Mouse (Mus musculus) hindbrain, embryonic 11.5 days (tissue): Measurements from ENCODE around the gene Gm11114. TPM values are rescaled to one million over a fixed set of nuclear protein-coding genes. Genes with fewer than 3 reads are reported as not detected.

Source experiments
- ATAC-seq: fragments of 200-750 bp; cut with Nextera tagmentation; 2 replicates; pipeline ENCODE4 v1.8.0; 2017; ENCODE audit warnings: mild to moderate bottlenecking, moderate TSS enrichment, moderate library complexity; ENCODE audit not compliant: low FRiP score
- DNase-seq: peaks from one replicate; pipeline ENCODE4 v3.0.0-alpha.2; 2015; ENCODE audit warnings: low spot score
- H3K27ac ChIP-seq: fragments of 300-500 bp; sonication (generic); 2 replicates; pipeline ENCODE4 v1.5.1; 2014; ENCODE audit warnings: mild to moderate bottlenecking, low read depth, low read length
- H3K27me3 ChIP-seq: fragments of 300-500 bp; sonication (generic); 2 replicates; pipeline ENCODE4 v1.6.1; 2014; ENCODE audit warnings: mild to moderate bottlenecking, low read length, moderate library complexity, mixed read lengths; ENCODE audit not compliant: control insufficient read depth, insufficient read depth
- H3K36me3 ChIP-seq: fragments of 300-500 bp; sonication (generic); 2 replicates; pipeline ENCODE4 v1.6.1; 2014; ENCODE audit warnings: mild to moderate bottlenecking, low read length, moderate library complexity, mixed read lengths; ENCODE audit not compliant: control insufficient read depth, insufficient read depth
- H3K4me1 ChIP-seq: fragments of 300-500 bp; sonication (generic); replicated peaks from 2 replicates; pipeline ENCODE4 v1.6.1; 2014; ENCODE audit warnings: low read length, mixed read lengths; ENCODE audit not compliant: control insufficient read depth, insufficient read depth
- H3K4me2 ChIP-seq: fragments of 300-500 bp; sonication (generic); replicated peaks from 2 replicates; pipeline ENCODE4 v1.6.1; 2014; ENCODE audit warnings: mild to moderate bottlenecking, low read depth, low read length
- H3K4me3 ChIP-seq: fragments of 300-500 bp; sonication (generic); 2 replicates; pipeline ENCODE4 v1.5.1; 2014; ENCODE audit warnings: low read depth, low read length
- H3K9ac ChIP-seq: fragments of 300-500 bp; sonication (generic); 2 replicates; pipeline ENCODE4 v1.6.1; 2014; ENCODE audit warnings: low read depth, low read length
- H3K9me3 ChIP-seq: fragments of 300-500 bp; sonication (generic); 2 replicates; pipeline ENCODE4 v1.6.1; 2016; ENCODE audit warnings: low read length; ENCODE audit not compliant: control insufficient read depth
- WGBS: fragments of 180-500 bp; shearing (Covaris S2); extraction: QIAGEN DNeasy Blood & Tissue Kit; methylation state at CpG from one replicate; pipeline ENCODE4 v1.1.7; 2014; 5-methylcytosine and 5-hydroxymethylcytosine counted together
- polyA plus RNA-seq: library from polyadenylated mRNA; unstranded; fragments of >200 nt; fragmentation: Nextera tagmentation; extraction: Ambion mirVana; gene quantifications from 2 replicates; pipeline ENCODE4 v1.2.1, GENCODE M21; 2014

Gene Gm11114
- polyA plus RNA-seq, 1 experiment from 2014 or later, result not detected

DNA sequence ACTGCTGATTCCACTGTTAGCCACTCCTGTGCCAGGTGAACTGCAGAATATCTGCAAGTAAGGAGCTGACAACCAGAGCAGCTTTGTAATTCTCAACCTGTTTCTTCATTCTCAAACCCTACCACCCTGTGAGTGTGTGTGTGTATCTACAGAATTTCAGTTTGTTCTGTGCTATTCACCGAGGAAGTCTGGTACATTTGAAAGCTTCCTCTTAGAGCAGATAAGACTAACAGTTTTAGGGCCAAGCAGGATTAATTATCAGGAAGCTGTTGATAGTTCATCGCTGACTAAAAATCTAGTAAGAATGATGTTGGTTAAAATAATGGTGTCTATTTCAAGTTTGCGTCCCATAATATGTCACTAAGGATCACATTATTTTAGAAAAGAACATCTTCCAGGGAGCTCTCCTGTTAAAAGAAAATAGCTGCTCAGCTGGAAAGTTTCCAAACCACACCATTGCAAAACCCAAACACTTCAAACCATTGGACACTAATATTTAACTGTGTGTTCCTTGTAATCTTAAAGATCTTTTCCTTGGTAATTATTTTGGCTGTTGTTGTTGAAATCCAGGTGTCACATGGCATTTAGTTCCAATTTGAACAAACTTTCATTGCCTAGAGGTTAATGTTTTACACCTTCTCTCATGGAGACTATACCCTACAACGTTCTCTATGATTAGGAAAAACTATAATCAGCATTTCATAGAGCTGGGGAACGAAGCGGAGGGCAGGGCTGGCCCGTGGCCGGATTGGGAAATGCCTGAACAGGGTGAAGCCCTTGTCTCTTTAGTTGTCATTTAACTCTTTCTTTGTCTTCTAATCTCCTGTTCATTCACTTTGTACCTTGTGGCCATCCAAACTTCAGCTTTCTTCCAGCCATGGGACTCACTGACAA lies 30.6 kb downstream of the Gm11114 start:
- H3K4me2 ChIP-seq, result no peak overlapping the region
- no peaks in the 10 kb centered on the region for H3K4me1 ChIP-seq
- H3K27me3 ChIP-seq, result no peaks in the 10 kb centered on the region
- DNase-seq, result no peak
- no peaks in the 10 kb centered on the region for H3K9me3 ChIP-seq
- no peak overlapping the region for H3K27ac ChIP-seq
- no peak overlapping the region for H3K4me3 ChIP-seq
- H3K36me3 ChIP-seq, result no peaks in the 10 kb centered on the region
- H3K9ac ChIP-seq, result no peak overlapping the region
- 90% methylated on average over 8 of the region's 8 CpGs for WGBS
- no peak for ATAC-seq

- Histone ChIP-seq H3K27ac (no peak overlapping the region), H3K9ac (no peak overlapping the region), H3K4me1 (no peaks in the 10 kb centered on the region), H3K4me2 (no peak overlapping the region), H3K27me3 (no peaks in the 10 kb centered on the region), H3K4me3 (no peak overlapping the region), H3K36me3 (no peaks in the 10 kb centered on the region), H3K9me3 (no peaks in the 10 kb centered on the region)
- 86% methylated on average over 10 of the region's 10 CpGs for WGBS
- ATAC-seq, result no peak
- DNase-seq, result no peak
Observed at GRCm38 (mm10) chr9:85347823-85348523, 35.4 kb downstream of the Gm11114 start.

DNA sequence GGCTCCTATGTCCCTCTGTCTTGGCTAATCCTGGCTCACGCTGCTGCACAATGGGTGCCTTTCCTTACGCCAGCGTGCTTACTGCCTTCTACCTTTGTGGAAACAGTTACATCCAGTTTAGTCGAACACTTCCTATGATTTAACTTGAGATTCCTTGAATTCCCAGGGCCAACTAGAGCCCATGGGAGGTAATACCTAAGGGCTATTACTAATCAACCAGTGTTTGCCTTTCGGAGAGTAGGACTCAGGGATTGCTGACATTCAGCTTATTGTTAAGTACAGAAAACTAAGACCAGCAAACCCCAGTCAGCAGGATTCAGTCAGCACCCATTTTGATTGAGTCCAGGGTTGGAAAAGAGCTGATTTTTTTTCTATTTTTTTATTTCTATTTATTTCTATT lies 43.0 kb downstream of the Gm11114 start:
- ATAC-seq, result no peak
- WGBS, result 84% methylated on average over 5 of the region's 5 CpGs

GRCm38 (mm10) chr9:85357154-85357860 lies 44.7 kb downstream of the Gm11114 start:
- WGBS, result 89% methylated on average over 7 of the region's 7 CpGs

More for the DNA sequence above, 43.0 kb downstream of the Gm11114 start:
- H3K27me3 ChIP-seq, result no peaks in the 10 kb centered on the region
- H3K4me3 ChIP-seq, result no peak overlapping the region
- no peak overlapping the region for H3K4me2 ChIP-seq
- DNase-seq, result no peak
- H3K9ac ChIP-seq, result no peak overlapping the region
- no peaks in the 10 kb centered on the region for H3K36me3 ChIP-seq
- H3K9me3 ChIP-seq, result no peaks in the 10 kb centered on the region
- H3K4me1 ChIP-seq, result no peaks in the 10 kb centered on the region
- no peak overlapping the region for H3K27ac ChIP-seq

More at GRCm38 (mm10) chr9:85357154-85357860, 44.7 kb downstream of the Gm11114 start:
- Histone ChIP-seq H3K9ac (no peak overlapping the region), H3K27me3 (no peaks in the 10 kb centered on the region), H3K4me1 (no peaks in the 10 kb centered on the region), H3K36me3 (no peaks in the 10 kb centered on the region), H3K4me2 (no peak overlapping the region), H3K4me3 (no peak overlapping the region), H3K27ac (no peak overlapping the region), H3K9me3 (no peaks in the 10 kb centered on the region)
- ATAC-seq (no peak), DNase-seq (no peak)

Other genes starting within 250 kb of the Gm11114 start
- gene Tent5a, start 14.6 kb downstream of the Gm11114 start, polyA plus RNA-seq, result 4.9 and 5.2 TPM in 2 replicates